Mouse (Mus musculus): ENCODE results near the gene Dthd1.

The Dthd1 gene

GRCm38 (mm10) chr5:62867003-62867402, 53.4 kb downstream of the Dthd1 start:
- no peak for DNase-seq

GRCm38 (mm10) chr5:62879530-62879929, 65.9 kb downstream of the Dthd1 start:
- DNase-seq, result no peak

GRCm38 (mm10) chr5:62895326-62895725, 81.7 kb downstream of the Dthd1 start:
- DNase-seq, result peak; percentile 9

GRCm38 (mm10) chr5:62906954-62907353, 93.3 kb downstream of the Dthd1 start:
- DNase-seq, result no peak

- DNase-seq, result no peak
Measured at GRCm38 (mm10) chr5:62909074-62909473, 95.5 kb downstream of the Dthd1 start.

GRCm38 (mm10) chr5:62924616-62925015, 111.0 kb downstream of the Dthd1 start:
- DNase-seq, result no peak
